Mouse (Mus musculus): ENCODE measurements around the gene Pold2. TPM values are rescaled to one million over a fixed set of nuclear protein-coding genes. Genes with fewer than 3 reads are reported as not detected.

The Pold2 gene
- polyA plus RNA-seq, 1 experiment from 2014 or later: 102 TPM

DNA sequence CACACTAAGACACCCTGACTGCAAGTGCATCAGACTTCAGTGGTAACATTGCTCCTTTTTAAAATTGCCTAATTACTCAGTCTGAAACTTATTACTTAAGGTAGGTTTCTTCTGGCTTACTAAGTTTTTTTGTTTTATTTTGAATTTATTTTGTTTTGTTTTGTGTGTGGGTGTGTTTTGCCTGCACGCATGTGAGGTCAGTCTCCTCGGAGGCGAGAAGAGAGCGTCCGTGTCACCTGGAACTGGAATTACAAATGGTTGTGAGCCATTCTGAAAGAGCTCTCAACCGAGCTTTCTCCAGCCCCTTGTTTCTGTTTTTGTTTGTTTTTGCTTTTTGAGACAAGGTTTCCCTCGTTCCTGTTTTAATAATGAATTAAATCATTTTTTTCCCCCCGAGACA is 569 bp upstream of the Pold2 start:
- Histone ChIP-seq H3K4me1 (replicated peaks) (peaks cover 18% of the 10 kb centered on the region), H3K4me3 (peak overlapping the region; percentile 71), H3K9ac (peak overlapping the region; percentile 64), H3K27me3 (replicated peaks) (no peaks in the 10 kb centered on the region), H3K36me3 (peaks cover 30% of the 10 kb centered on the region), H3K27ac (ENCODE audit: poor library complexity, severe bottlenecking) (peak overlapping the region; percentile 82), H3K4me2 (peak overlapping the region; percentile 73), H3K9me3 (replicated peaks) (no peaks in the 10 kb centered on the region)
- 46% methylated on average over 8 of the region's 8 CpGs for WGBS
- no peak for ATAC-seq (ENCODE audit: insufficient number of reproducible peaks, low FRiP score)

DNA sequence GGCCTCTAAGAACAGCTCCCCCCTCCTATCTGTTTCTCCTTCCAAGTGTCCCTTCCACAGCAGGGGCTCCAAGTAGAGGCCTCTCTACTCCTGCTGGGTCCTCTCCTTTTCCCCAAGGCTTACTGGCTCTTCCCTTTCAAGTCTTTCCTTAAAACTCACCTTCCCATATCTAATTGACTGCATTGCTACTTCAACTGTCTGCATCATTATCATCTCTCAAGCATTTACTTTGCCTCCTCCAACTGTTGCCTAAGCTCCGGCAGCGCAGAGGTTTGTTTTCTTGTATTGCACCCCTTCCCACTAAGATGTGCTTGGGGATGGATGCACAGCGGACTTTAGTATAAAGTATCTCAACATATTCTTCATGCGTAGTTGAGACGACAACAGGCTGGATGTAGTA is 671 bp downstream of the Pold2 start:
- H3K4me3 ChIP-seq: peak overlapping the region; percentile 71
- H3K4me2 ChIP-seq: peak overlapping the region; percentile 73
- peak overlapping the region; percentile 79 for H3K9ac ChIP-seq
- no peak overlapping the region for H3K27ac ChIP-seq (ENCODE audit: poor library complexity, severe bottlenecking)
- WGBS: 5% methylated on average over 5 of the region's 5 CpGs
- no peaks in the 10 kb centered on the region for H3K9me3 ChIP-seq (replicated peaks)
- no peaks in the 10 kb centered on the region for H3K27me3 ChIP-seq (replicated peaks)
- peaks cover 18% of the 10 kb centered on the region for H3K4me1 ChIP-seq (replicated peaks)
- no peak for ATAC-seq (ENCODE audit: insufficient number of reproducible peaks, low FRiP score)
- H3K36me3 ChIP-seq: peaks cover 43% of the 10 kb centered on the region

DNA sequence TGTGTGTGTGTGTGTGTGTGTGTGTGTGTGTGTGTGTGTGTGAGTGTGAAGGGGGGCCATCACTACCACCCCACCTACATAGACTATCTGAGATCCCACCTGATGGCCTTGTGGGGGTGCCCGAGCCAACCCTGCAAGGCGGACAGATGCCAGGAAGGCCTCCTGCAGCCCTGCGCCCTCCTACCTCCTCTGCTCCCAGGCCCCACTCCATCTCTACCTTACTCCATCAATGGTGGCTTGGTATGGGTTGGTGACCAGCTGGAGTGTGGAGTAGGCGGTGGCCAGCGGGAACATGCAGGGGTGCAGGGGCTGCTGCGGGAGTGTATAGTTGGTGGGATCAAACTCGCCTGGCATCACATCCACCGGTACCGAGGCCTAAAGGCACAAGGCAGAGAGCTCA is 4.9 kb downstream of the Pold2 start:
- H3K4me1 ChIP-seq (replicated peaks): peaks cover 12% of the 10 kb centered on the region
- ATAC-seq (ENCODE audit: insufficient number of reproducible peaks, low FRiP score): no peak
- WGBS: 95% methylated on average over 9 of the region's 9 CpGs
- H3K9me3 ChIP-seq (replicated peaks): no peaks in the 10 kb centered on the region
- H3K27ac ChIP-seq (ENCODE audit: poor library complexity, severe bottlenecking): no peak overlapping the region
- no peak overlapping the region for H3K4me2 ChIP-seq
- H3K4me3 ChIP-seq: no peak overlapping the region
- H3K36me3 ChIP-seq: peaks cover 83% of the 10 kb centered on the region
- H3K9ac ChIP-seq: no peak overlapping the region
- no peaks in the 10 kb centered on the region for H3K27me3 ChIP-seq (replicated peaks)

DNA sequence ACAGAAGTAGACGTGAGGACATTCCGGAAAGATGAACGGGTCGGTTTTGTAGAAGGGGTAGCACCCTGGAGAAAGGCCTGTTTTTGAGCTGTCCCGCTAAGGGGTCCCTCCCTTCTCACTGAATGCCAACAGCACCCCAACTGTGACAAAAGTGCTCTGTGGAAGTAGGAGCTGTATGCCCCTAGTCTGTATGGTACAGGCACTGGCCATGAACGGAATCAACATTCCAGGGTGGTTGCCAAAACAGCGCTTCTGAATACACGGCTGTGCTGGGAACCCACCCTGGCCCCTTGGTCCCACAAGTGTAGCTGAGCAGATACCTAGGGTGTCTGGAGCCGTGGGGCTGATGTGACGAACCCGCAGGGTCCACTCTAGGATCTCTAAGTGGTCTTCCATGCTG is 5.4 kb downstream of the Pold2 start:
- ATAC-seq (ENCODE audit: insufficient number of reproducible peaks, low FRiP score): no peak
- WGBS: 92% methylated on average over 11 of the region's 11 CpGs

DNA sequence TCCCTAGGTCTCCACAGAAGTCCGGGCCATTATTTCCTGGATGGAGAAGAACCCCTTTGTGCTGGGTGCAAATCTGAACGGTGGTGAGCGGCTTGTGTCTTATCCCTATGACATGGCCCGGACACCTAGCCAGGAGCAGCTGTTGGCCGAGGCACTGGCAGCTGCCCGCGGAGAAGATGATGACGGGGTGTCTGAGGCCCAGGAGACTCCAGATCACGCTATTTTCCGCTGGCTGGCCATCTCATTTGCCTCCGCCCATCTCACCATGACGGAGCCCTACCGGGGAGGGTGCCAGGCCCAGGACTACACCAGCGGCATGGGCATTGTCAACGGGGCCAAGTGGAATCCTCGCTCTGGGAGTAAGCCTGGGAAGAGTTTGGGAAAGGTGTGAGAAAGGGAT is 8.0 kb downstream of the Pold2 start:
- Histone ChIP-seq H3K27me3 (replicated peaks) (no peaks in the 10 kb centered on the region), H3K9me3 (replicated peaks) (no peaks in the 10 kb centered on the region), H3K4me2 (no peak overlapping the region), H3K27ac (ENCODE audit: poor library complexity, severe bottlenecking) (no peak overlapping the region), H3K9ac (no peak overlapping the region), H3K36me3 (peaks cover 82% of the 10 kb centered on the region), H3K4me1 (replicated peaks) (no peaks in the 10 kb centered on the region), H3K4me3 (no peak overlapping the region)
- 85% methylated on average over 16 of the region's 16 CpGs for WGBS
- ATAC-seq (ENCODE audit: insufficient number of reproducible peaks, low FRiP score): no peak

More for the DNA sequence above, 5.4 kb downstream of the Pold2 start:
- Histone ChIP-seq H3K4me2 (no peak overlapping the region), H3K27ac (ENCODE audit: poor library complexity, severe bottlenecking) (no peak overlapping the region), H3K36me3 (peaks cover 88% of the 10 kb centered on the region), H3K4me1 (replicated peaks) (peaks cover 12% of the 10 kb centered on the region), H3K4me3 (no peak overlapping the region), H3K27me3 (replicated peaks) (no peaks in the 10 kb centered on the region), H3K9ac (no peak overlapping the region), H3K9me3 (replicated peaks) (no peaks in the 10 kb centered on the region)

DNA sequence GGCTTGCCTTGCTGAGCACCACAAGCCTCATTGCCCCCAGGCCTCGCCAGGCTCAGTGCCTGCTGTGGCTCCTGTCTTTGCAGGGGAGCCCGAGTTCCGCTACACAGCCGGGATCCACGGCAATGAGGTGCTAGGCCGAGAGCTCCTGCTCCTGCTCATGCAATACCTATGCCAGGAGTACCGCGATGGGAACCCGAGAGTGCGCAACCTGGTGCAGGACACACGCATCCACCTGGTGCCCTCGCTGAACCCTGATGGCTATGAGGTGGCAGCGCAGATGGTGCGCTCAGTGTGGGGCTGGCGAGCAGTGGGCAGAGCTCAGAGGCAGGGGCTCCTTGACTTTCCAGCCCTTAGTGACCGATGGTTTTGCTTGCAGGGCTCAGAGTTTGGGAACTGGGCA is 8.8 kb downstream of the Pold2 start:
- ATAC-seq (ENCODE audit: insufficient number of reproducible peaks, low FRiP score): no peak
- H3K9me3 ChIP-seq (replicated peaks): no peaks in the 10 kb centered on the region
- 92% methylated on average over 16 of the region's 16 CpGs for WGBS
- H3K4me3 ChIP-seq: no peak overlapping the region
- no peaks in the 10 kb centered on the region for H3K27me3 ChIP-seq (replicated peaks)
- peaks cover 82% of the 10 kb centered on the region for H3K36me3 ChIP-seq
- no peak overlapping the region for H3K4me2 ChIP-seq
- H3K4me1 ChIP-seq (replicated peaks): no peaks in the 10 kb centered on the region
- no peak overlapping the region for H3K27ac ChIP-seq (ENCODE audit: poor library complexity, severe bottlenecking)
- no peak overlapping the region for H3K9ac ChIP-seq

DNA sequence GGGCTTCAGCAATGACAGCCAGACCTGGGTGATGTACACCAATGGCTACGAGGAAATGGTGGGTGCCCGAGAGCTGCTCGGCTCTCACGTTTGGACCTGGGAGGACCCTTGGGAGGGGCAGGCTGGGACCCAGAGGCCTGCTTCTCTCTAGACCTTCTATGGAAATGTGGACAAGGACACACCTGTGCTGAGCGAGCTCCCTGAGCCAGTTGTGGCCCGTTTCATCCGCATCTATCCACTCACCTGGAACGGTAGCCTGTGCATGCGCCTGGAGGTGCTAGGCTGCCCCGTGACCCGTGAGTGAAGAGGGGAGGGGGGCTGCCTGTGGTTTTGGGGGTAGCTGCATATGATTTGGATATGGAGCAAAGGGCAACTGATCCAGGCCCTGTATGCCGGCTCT is 9.8 kb downstream of the Pold2 start:
- H3K4me1 ChIP-seq (replicated peaks): peaks cover 2% of the 10 kb centered on the region
- H3K27ac ChIP-seq (ENCODE audit: poor library complexity, severe bottlenecking): no peak overlapping the region
- H3K9ac ChIP-seq: no peak overlapping the region
- WGBS: 87% methylated on average over 12 of the region's 12 CpGs
- no peak for ATAC-seq (ENCODE audit: insufficient number of reproducible peaks, low FRiP score)
- no peak overlapping the region for H3K4me3 ChIP-seq
- H3K9me3 ChIP-seq (replicated peaks): no peaks in the 10 kb centered on the region
- H3K4me2 ChIP-seq: no peak overlapping the region
- H3K27me3 ChIP-seq (replicated peaks): 0 out of 2 replicates have a peak, but pooled peaks cover 5% of the 10 kb centered on the region
- H3K36me3 ChIP-seq: peaks cover 73% of the 10 kb centered on the region

DNA sequence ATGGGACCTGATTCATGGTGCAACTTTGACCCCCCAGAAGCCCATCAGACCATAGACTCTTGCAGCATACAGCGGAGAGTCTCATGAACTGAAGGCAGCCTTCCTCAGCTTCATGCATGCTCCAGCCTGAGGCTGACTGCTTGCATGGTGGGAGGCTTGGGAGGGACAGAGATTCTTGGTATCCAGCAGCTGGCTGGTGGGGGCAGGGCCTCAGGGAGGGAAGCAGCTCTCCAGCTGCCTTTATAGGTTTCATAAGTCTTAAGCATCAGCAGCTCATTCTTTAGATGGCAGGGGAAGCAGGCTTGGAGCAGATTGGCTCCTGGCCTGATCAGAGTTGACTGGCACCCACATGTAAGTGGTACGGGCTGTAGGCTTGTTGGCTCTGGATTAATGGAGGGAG is 10.9 kb downstream of the Pold2 start:
- peaks cover 62% of the 10 kb centered on the region for H3K36me3 ChIP-seq
- H3K4me1 ChIP-seq (replicated peaks): peaks cover 13% of the 10 kb centered on the region
- H3K4me3 ChIP-seq: no peak overlapping the region
- WGBS: 92% methylated on average over 2 of the region's 2 CpGs
- no peaks in the 10 kb centered on the region for H3K9me3 ChIP-seq (replicated peaks)
- ATAC-seq (ENCODE audit: insufficient number of reproducible peaks, low FRiP score): no peak
- H3K9ac ChIP-seq: no peak overlapping the region
- 0 out of 2 replicates have a peak, but pooled peaks cover 5% of the 10 kb centered on the region for H3K27me3 ChIP-seq (replicated peaks)
- no peak overlapping the region for H3K27ac ChIP-seq (ENCODE audit: poor library complexity, severe bottlenecking)
- no peak overlapping the region for H3K4me2 ChIP-seq

DNA sequence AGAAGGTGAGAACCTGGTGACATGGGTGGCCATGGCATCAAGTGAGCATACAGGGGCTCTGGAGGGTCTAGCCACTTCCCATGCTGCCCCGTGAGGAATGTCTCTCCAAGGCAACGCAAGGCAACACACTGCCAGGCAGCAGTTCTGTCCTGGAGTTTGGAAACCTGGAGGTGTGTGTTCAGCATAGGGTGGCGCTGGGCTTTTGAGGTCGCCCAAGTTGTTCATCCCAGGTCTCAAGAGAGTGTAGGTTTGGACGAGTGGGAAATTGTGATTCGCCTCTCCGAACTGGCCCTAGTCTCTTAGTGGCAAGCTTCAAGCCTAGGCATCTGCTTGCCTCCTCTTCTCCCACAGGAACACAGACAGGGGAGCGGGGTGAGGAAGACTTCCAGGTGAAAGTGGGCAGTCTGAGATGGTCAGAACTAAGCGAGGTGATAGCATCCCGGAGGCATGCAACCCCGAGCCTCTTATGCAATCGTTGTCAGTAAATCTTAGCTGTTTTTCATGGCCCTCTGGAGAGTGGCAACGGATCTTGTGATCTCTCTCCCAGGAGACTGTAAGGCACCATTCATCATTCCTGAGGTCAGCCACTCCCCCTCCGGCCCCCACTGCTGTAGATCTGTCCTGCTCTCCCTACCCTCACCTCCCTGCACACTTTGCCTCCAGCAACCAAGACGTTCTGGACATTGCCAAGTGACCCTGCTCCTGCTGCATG is 15.5 kb downstream of the Pold2 start:
- Histone ChIP-seq H3K36me3 (peaks cover 17% of the 10 kb centered on the region), H3K4me2 (peak overlapping the region; percentile 86), H3K4me1 (replicated peaks) (peaks cover 24% of the 10 kb centered on the region), H3K27ac (ENCODE audit: poor library complexity, severe bottlenecking) (no peak overlapping the region), H3K9me3 (replicated peaks) (peaks cover 4% of the 10 kb centered on the region; the same call in 1 of the 2 replicates), H3K27me3 (replicated peaks) (peaks cover 8% of the 10 kb centered on the region; the same call in 1 of the 2 replicates), H3K9ac (peak overlapping the region; percentile 69), H3K4me3 (peak overlapping the region; percentile 53)
- 10% methylated on average over 15 of the region's 15 CpGs for WGBS
- ATAC-seq (ENCODE audit: insufficient number of reproducible peaks, low FRiP score): no peak

DNA sequence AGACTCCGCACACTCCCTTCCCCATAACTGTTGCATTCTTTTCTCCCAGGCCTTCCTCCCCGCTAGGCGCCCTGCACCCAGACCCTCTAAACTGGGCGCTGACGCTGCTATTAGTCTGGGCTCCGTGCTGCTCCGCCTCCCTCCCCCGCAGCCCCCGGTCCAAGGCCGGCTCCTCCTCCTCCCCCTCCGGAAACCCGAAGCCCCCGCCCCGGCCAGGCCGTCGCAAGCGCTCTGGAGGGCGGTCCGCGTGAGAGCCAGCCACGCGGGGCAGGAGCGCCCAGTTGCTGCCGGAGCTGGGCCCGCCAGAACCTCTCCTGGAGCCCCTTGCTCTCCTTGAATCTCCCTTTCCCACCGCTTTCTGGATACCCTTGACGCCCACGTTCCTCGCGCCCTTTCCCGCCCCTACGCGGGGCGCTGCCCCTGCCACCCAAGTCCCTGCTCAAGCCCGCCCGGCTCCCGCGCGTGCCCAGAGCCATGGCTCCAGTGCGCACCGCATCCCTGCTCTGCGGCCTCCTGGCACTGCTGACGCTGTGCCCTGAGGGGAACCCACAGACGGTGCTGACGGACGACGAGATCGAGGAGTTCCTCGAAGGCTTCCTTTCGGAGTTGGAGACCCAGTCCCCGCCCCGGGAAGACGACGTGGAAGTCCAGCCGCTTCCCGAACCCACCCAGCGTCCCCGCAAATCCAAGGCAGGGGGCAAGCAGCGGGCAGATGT is 16.3 kb downstream of the Pold2 start, which contains the start of gene Aebp1:
Gene Aebp1, plus strand, starts transcription at position 270 of the 716 bp plus-strand sequence.
- H3K9ac ChIP-seq: peak within 1 kb of the TSS; percentile 69
- H3K27ac ChIP-seq (ENCODE audit: poor library complexity, severe bottlenecking): no peak within 1 kb of the TSS
- 1% methylated on average over 59 of the region's 59 CpGs for whole genome bisulfite sequencing
- H3K4me1 ChIP-seq (replicated peaks): peaks cover 28% of the 10 kb centered on the region
- peaks cover 4% of the 10 kb centered on the region; the same call in 1 of the 2 replicates for H3K9me3 ChIP-seq (replicated peaks)
- H3K27me3 ChIP-seq (replicated peaks): peaks cover 8% of the 10 kb centered on the region; the same call in 1 of the 2 replicates
- ATAC-seq (ENCODE audit: insufficient number of reproducible peaks, low FRiP score): peak; percentile 64
- peaks cover 15% of the 10 kb centered on the region for H3K36me3 ChIP-seq
- peak within 1 kb of the TSS; percentile 86 for H3K4me2 ChIP-seq
- H3K4me3 ChIP-seq: peak within 1 kb of the TSS; percentile 53

DNA sequence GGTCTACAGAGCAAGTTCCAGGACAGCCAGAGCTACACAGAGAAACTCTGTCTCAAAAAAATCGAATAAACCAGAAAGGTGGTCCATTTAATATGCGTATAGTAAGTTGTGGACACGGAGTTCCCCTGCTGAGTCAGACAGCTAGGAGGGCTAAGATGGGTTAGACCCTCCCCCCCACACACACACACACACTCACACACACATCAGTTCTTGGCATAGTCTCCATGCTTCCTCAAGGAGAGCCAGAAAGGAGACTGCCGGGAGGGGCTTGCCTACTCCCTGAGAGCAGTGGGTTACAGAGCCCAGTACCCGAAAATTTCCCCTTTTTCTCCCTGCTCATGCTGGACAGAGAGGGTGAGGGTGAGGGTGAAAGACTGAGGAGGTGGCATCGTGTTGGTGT is 17.5 kb downstream of the Pold2 start:
- H3K9ac ChIP-seq: no peak overlapping the region
- no peak overlapping the region for H3K27ac ChIP-seq (ENCODE audit: poor library complexity, severe bottlenecking)
- no peak overlapping the region for H3K4me3 ChIP-seq
- peaks cover 40% of the 10 kb centered on the region for H3K4me1 ChIP-seq (replicated peaks)
- H3K27me3 ChIP-seq (replicated peaks): peaks cover 8% of the 10 kb centered on the region; the same call in 1 of the 2 replicates
- no peak for ATAC-seq (ENCODE audit: insufficient number of reproducible peaks, low FRiP score)
- no peak overlapping the region for H3K4me2 ChIP-seq
- 58% methylated on average over 6 of the region's 6 CpGs for whole genome bisulfite sequencing
- H3K36me3 ChIP-seq: peaks cover 13% of the 10 kb centered on the region
- peaks cover 4% of the 10 kb centered on the region; the same call in 1 of the 2 replicates for H3K9me3 ChIP-seq (replicated peaks)
